Mouse (Mus musculus): ENCODE results near the gene Pls1. TPM values are rescaled to one million over a fixed set of nuclear protein-coding genes. Genes with fewer than 3 reads are reported as not detected.
A peak's percentile ranks its signal among the peaks of the same experiment; 100 is the strongest.

Gene Pls1
- polyA plus RNA-seq, 2 experiments = 0.69 to 1.8 TPM

DNA sequence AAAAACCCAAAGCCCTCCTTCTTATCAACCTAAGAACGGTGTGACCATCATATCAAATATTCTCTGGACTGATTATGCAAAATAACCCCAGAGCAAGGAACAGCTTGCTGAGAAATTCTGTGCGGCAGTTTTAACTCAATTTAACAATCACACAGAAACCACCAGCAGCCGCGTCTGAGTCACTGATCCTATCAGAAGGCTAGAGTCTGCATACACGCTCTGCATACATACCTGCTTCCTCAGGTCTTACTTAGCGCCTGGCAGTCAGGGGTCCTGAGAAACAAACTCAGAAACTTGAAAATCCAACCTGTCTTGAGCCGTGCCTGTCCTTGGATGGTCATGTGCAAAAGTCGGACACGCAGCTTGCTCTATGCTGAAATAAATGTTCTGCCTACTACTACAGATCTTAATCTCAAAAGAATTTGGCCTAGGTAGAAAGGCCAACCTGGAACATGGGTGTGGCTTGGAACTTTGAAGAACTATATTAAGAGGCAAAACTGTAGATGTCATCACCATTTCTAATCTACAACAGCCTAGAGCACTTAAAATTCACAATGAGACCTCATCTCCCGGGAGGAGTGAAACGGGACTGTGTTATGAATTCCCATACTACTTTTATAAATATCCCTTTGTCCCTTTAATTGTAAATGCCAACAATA, 30.0 kb downstream of the Pls1 start:
- Histone ChIP-seq H3K9ac (ENCODE audit: low read depth, low read length, severe bottlenecking) (no peak overlapping the region), H3K4me2 (replicated peaks; ENCODE audit: low read depth, low read length, severe bottlenecking) (no peak overlapping the region), H3K27me3 (ENCODE audit: control insufficient read depth, insufficient read depth, low read length) (no peaks in the 10 kb centered on the region), H3K27ac (replicated peaks; ENCODE audit: low read depth, low read length) (no peak overlapping the region), H3K36me3 (ENCODE audit: control insufficient read depth, insufficient read depth, low read length) (no peaks in the 10 kb centered on the region), H3K4me3 (replicated peaks; ENCODE audit: low read length) (no peak overlapping the region), H3K4me1 (ENCODE audit: control insufficient read depth, insufficient read depth, low read length) (peaks cover 5% of the 10 kb centered on the region; the same call in 1 of the 2 replicates), H3K9me3 (ENCODE audit: control insufficient read depth, low read length) (no peaks in the 10 kb centered on the region)
- WGBS = 86% methylated on average over 11 of the region's 11 CpGs
- ATAC-seq (ENCODE audit: low FRiP score, low read depth) (no peak), DNase-seq (ENCODE audit: low spot score) (no peak)
- TF ChIP-seq POLR2A (IDR thresholded peaks at IDR 0.05; ENCODE audit: borderline replicate concordance, extremely low read depth, insufficient read depth, insufficient read length) = no peak

DNA sequence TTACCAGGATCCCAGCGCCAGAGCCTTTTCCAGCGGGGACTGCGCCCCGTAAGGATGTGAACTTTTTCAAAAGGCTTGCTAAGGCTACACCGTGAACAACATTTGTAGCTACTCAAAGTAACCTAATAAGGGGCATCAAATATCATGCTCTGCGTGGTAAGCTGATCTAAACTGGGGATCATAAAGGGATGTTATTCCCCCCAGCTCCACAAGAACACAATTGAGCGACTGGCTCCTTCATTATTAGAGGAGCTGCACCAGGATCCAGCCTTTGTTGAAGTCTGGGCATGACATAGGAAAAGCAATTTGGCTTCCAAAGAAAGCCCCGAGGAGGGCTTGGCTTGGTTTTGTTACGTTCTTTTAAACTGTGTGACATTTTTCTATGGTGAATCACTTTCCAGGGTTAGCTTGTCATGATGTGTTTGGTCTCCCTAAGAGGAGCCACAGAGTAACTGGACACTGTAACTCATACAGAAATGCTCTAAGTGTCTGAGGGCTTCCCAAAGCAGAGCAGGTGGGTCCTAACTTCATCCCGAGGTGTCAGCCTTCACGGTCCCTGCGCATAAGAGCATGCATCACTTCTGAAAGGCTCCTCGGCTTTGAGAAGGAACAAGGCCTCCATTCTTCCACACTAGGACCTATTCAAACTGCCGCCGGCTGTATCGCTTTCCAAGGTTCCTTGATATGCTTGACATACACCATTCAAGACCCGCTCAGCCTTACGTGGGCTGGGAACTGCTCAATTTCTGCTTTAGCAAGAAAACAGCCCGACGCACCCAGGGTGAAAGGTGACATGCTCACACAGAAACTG, 31.2 kb downstream of the Pls1 start:
- Histone ChIP-seq H3K27me3 (ENCODE audit: control insufficient read depth, insufficient read depth, low read length) (no peaks in the 10 kb centered on the region), H3K4me2 (replicated peaks; ENCODE audit: low read depth, low read length, severe bottlenecking) (no peak overlapping the region), H3K4me3 (replicated peaks; ENCODE audit: low read length) (no peak overlapping the region), H3K36me3 (ENCODE audit: control insufficient read depth, insufficient read depth, low read length) (no peaks in the 10 kb centered on the region), H3K27ac (replicated peaks; ENCODE audit: low read depth, low read length) (no peak overlapping the region), H3K4me1 (ENCODE audit: control insufficient read depth, insufficient read depth, low read length) (peaks cover 5% of the 10 kb centered on the region; the same call in 1 of the 2 replicates), H3K9me3 (ENCODE audit: control insufficient read depth, low read length) (no peaks in the 10 kb centered on the region), H3K9ac (ENCODE audit: low read depth, low read length, severe bottlenecking) (no peak overlapping the region)
- ATAC-seq (ENCODE audit: low FRiP score, low read depth) = peak; percentile 34; the same call in 1 of the 2 replicates
- WGBS = 59% methylated on average over 20 of the region's 20 CpGs
- no peak for DNase-seq (ENCODE audit: low spot score)
- TF ChIP-seq POLR2A (IDR thresholded peaks at IDR 0.05; ENCODE audit: borderline replicate concordance, extremely low read depth, insufficient read depth, insufficient read length) = no peak

DNA sequence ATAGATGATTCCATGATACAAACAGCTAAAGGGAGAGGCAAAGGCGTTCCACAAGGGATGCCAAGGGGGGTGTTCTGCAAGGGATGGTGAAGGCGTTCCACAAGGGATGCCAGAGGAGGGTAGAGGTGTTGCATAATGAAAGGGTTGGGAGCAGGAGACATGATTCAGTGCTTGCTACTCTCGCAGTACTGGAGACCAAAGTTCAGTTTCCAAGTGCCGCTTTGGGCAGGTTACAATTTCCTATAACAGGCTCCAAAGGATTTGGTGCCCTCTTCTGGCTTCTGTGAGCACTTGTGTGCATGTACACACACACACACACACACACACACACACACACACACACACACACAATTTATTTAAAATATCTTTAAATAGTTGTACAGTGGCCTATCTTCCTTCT, 33.3 kb downstream of the Pls1 start:
- DNase-seq (ENCODE audit: low spot score) (no peak), ATAC-seq (ENCODE audit: low FRiP score, low read depth) (no peak)
- H3K36me3 ChIP-seq (ENCODE audit: control insufficient read depth, insufficient read depth, low read length) = no peaks in the 10 kb centered on the region
- H3K9ac ChIP-seq (ENCODE audit: low read depth, low read length, severe bottlenecking) = no peak overlapping the region
- WGBS = 92% methylated on average over 4 of the region's 4 CpGs
- H3K27me3 ChIP-seq (ENCODE audit: control insufficient read depth, insufficient read depth, low read length) = no peaks in the 10 kb centered on the region
- H3K4me2 ChIP-seq (replicated peaks; ENCODE audit: low read depth, low read length, severe bottlenecking) = no peak overlapping the region
- TF ChIP-seq POLR2A (IDR thresholded peaks at IDR 0.05; ENCODE audit: borderline replicate concordance, extremely low read depth, insufficient read depth, insufficient read length) = no peak
- H3K27ac ChIP-seq (replicated peaks; ENCODE audit: low read depth, low read length) = no peak overlapping the region
- H3K9me3 ChIP-seq (ENCODE audit: control insufficient read depth, low read length) = no peaks in the 10 kb centered on the region
- H3K4me1 ChIP-seq (ENCODE audit: control insufficient read depth, insufficient read depth, low read length) = peaks cover 5% of the 10 kb centered on the region; the same call in 1 of the 2 replicates
- H3K4me3 ChIP-seq (replicated peaks; ENCODE audit: low read length) = no peak overlapping the region

DNA sequence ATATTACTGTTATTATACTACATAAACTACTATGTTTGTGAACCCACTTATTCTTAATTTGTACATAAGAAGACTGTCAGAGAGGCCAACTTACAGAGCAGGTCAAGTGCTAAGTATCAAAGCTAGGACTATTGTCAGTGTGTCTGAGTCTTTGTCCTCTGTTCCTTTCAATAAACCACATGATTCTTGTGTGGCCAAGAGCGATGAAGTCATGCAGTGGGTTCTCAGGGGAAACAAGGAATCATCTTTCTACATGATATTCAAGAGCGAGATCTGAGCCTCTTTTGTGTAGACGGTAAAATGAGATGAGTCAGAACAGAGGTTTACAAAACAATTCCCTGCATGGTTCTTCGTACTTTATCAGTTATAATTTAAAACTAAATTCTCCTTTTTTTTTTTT, 35.5 kb downstream of the Pls1 start:
- H3K4me2 ChIP-seq (replicated peaks; ENCODE audit: low read depth, low read length, severe bottlenecking) = no peak overlapping the region
- WGBS = 81% methylated on average over 4 of the region's 4 CpGs
- DNase-seq (ENCODE audit: low spot score) (no peak), ATAC-seq (ENCODE audit: low FRiP score, low read depth) (no peak)
- H3K9ac ChIP-seq (ENCODE audit: low read depth, low read length, severe bottlenecking) = no peak overlapping the region
- H3K27ac ChIP-seq (replicated peaks; ENCODE audit: low read depth, low read length) = no peak overlapping the region
- peaks cover 8% of the 10 kb centered on the region for H3K4me1 ChIP-seq (ENCODE audit: control insufficient read depth, insufficient read depth, low read length)
- H3K27me3 ChIP-seq (ENCODE audit: control insufficient read depth, insufficient read depth, low read length) = no peaks in the 10 kb centered on the region
- no peak for TF ChIP-seq POLR2A (IDR thresholded peaks at IDR 0.05; ENCODE audit: borderline replicate concordance, extremely low read depth, insufficient read depth, insufficient read length)
- H3K9me3 ChIP-seq (ENCODE audit: control insufficient read depth, low read length) = no peaks in the 10 kb centered on the region
- H3K36me3 ChIP-seq (ENCODE audit: control insufficient read depth, insufficient read depth, low read length) = no peaks in the 10 kb centered on the region
- no peak overlapping the region for H3K4me3 ChIP-seq (replicated peaks; ENCODE audit: low read length)

DNA sequence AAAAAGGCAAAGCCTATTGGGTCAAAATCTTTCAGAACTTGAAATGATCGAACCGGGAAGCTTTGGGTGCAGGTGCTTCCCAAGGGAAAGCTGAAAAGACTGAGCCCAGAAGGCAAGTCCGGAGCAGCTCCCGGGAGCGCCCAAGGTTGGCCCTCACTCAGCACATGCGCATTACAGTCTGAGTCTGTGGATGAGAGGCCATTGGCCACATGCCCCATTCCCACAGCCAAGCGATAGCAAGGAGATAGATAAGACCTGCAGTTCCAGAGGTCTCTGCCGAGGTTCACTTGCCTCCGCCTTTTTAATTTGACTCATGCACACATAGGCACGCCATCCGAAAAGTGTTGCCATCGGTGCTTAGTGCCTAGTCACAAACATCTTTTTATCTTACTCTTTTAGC, 39.7 kb downstream of the Pls1 start:
- H3K27me3 ChIP-seq (ENCODE audit: control insufficient read depth, insufficient read depth, low read length) = no peaks in the 10 kb centered on the region
- H3K4me3 ChIP-seq (replicated peaks; ENCODE audit: low read length) = no peak overlapping the region
- ATAC-seq (ENCODE audit: low FRiP score, low read depth) = no peak
- H3K4me1 ChIP-seq (ENCODE audit: control insufficient read depth, insufficient read depth, low read length) = peaks cover 3% of the 10 kb centered on the region; the same call in 1 of the 2 replicates
- WGBS = 84% methylated on average over 12 of the region's 12 CpGs
- H3K36me3 ChIP-seq (ENCODE audit: control insufficient read depth, insufficient read depth, low read length) = no peaks in the 10 kb centered on the region
- no peak overlapping the region for H3K4me2 ChIP-seq (replicated peaks; ENCODE audit: low read depth, low read length, severe bottlenecking)
- no peak overlapping the region for H3K27ac ChIP-seq (replicated peaks; ENCODE audit: low read depth, low read length)
- no peak for TF ChIP-seq POLR2A (IDR thresholded peaks at IDR 0.05; ENCODE audit: borderline replicate concordance, extremely low read depth, insufficient read depth, insufficient read length)
- DNase-seq (ENCODE audit: low spot score) = no peak
- no peaks in the 10 kb centered on the region for H3K9me3 ChIP-seq (ENCODE audit: control insufficient read depth, low read length)
- H3K9ac ChIP-seq (ENCODE audit: low read depth, low read length, severe bottlenecking) = no peak overlapping the region

All from limb, embryonic 14.5 days (tissue).